Mouse (Mus musculus): Measurements from ENCODE around the gene Zc3h7b. TPM values are rescaled to one million over a fixed set of nuclear protein-coding genes. Genes with fewer than 3 reads are reported as not detected.

Zc3h7b gene
- polyA plus RNA-seq, 1 experiment from 2014 or later = 63.8 TPM

DNA sequence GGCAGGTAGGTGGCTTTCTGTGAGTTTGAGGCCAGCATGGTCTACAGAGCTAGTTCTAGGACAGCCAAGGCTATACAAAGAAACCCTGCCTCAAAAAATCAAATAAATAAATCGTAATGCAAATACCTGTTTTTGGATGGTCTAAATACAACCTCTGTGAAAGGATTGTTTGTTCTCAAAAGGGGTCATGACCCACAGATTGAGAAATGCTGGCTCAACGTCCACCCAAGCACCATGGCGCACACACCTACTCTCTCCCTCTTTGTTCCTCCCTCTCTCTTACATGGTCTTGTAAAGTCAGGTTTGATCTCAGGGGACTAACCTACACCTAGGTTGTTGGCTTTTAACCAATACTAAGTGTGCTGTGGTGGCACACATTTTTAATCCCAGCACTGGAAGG, 77.8 kb downstream of the Zc3h7b start:
- no peak for ATAC-seq (ENCODE audit: low FRiP score, low TSS enrichment)
- Histone ChIP-seq H3K4me3 (replicated peaks; ENCODE audit: low read depth, low read length) (no peak overlapping the region), H3K36me3 (ENCODE audit: control insufficient read depth, insufficient read depth, low read length) (peaks cover 83% of the 10 kb centered on the region), H3K9ac (replicated peaks; ENCODE audit: low read length) (no peak overlapping the region), H3K27me3 (ENCODE audit: control insufficient read depth, insufficient read depth, low read length) (no peaks in the 10 kb centered on the region), H3K9me3 (ENCODE audit: control insufficient read depth, low read length) (no peaks in the 10 kb centered on the region), H3K27ac (replicated peaks; ENCODE audit: low read depth, low read length) (no peak overlapping the region), H3K4me1 (ENCODE audit: control insufficient read depth, insufficient read depth, low read length) (no peaks in the 10 kb centered on the region), H3K4me2 (ENCODE audit: low read length) (no peak overlapping the region)
- DNase-seq = no peak
- WGBS = 90% methylated on average over 3 of the region's 3 CpGs

DNA sequence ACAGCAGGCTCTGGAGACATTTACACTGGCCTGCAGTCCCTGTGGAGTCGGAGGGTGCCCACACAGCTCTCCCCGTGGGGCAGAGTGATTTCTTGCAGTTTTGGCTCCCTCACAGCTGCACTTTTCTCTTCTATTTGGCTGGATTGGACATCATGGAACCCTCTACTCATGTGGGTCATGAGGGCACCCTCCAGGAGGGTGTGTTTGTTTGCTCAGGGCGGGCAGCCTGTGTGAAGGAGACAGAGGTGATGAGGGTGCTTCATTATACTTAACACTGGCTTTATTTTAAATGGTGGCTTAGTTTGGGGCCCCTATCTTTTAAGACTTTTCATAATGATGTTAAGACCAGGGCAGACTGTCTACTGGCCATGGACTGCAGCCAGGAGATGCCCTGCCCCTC, 80.0 kb downstream of the Zc3h7b start:
- H3K36me3 ChIP-seq (ENCODE audit: control insufficient read depth, insufficient read depth, low read length) = peaks cover 74% of the 10 kb centered on the region
- H3K27ac ChIP-seq (replicated peaks; ENCODE audit: low read depth, low read length) = no peak overlapping the region
- DNase-seq (no peak), ATAC-seq (ENCODE audit: low FRiP score, low TSS enrichment) (no peak)
- H3K4me1 ChIP-seq (ENCODE audit: control insufficient read depth, insufficient read depth, low read length) = no peaks in the 10 kb centered on the region
- no peak overlapping the region for H3K4me2 ChIP-seq (ENCODE audit: low read length)
- H3K27me3 ChIP-seq (ENCODE audit: control insufficient read depth, insufficient read depth, low read length) = no peaks in the 10 kb centered on the region
- no peak overlapping the region for H3K4me3 ChIP-seq (replicated peaks; ENCODE audit: low read depth, low read length)
- H3K9ac ChIP-seq (replicated peaks; ENCODE audit: low read length) = no peak overlapping the region
- WGBS = 92% methylated on average over 3 of the region's 3 CpGs
- H3K9me3 ChIP-seq (ENCODE audit: control insufficient read depth, low read length) = no peaks in the 10 kb centered on the region

DNA sequence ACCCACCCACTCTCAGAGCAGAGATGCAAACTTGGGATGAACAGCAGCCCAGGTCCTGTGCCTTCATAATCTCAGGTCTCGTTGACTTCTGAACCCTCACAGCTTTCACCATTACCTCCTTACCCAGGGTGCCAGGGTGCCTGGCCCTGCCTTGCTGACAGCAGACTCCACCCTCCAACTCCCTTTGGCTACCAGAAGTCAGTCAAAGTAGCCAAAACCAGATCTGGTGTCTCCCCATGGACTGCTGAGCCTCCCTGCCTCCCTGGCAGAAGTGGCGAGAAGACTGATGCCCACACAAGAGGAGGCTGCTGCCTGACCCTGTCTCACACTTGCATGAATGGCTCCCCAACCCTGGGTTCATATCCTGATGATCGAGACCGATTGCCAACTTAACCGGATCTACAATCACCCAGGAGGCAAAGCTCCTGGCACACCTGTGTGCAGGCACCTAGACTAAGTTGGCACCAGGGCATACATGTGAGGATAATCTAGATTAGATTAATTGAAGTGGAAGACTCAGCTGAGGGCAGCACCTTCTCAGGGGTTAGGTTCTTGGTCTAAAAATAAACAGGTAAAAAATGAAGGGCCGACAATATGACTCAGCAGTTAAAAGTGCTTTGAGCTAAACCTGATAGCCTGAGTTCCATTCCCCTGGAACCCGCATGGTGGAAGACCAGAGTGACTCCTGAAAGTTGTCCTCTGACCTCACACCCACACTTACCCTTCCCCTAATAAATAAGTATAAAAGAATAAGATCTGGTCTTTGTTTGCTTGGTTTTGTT, 83.8 kb downstream of the Zc3h7b start:
- 88% methylated on average over 7 of the region's 7 CpGs for WGBS

DNA sequence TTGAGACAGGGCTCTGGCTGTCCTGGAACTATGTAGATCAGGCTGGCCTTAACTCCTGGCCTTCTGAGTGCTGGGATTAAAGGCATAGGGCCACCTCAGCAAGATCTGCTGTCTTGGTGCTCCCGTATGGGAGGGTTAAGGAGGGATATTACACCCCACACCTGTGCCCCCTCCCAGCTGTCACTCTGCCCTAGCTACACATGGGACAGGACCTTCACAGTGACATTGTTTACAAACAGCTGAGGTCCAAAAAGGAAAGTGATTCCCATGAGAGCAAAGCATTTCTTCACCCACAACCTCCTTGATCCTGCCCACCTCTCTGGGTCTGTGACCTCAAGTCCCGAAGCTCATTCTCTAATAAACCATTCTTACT, 84.3 kb downstream of the Zc3h7b start:
- no peak overlapping the region for H3K9ac ChIP-seq (replicated peaks; ENCODE audit: low read length)
- peaks cover 3% of the 10 kb centered on the region; the same call in 1 of the 2 replicates for H3K4me1 ChIP-seq (ENCODE audit: control insufficient read depth, insufficient read depth, low read length)
- ATAC-seq (ENCODE audit: low FRiP score, low TSS enrichment) (no peak), DNase-seq (no peak)
- WGBS = 74% methylated on average over 2 of the region's 2 CpGs
- no peaks in the 10 kb centered on the region for H3K27me3 ChIP-seq (ENCODE audit: control insufficient read depth, insufficient read depth, low read length)
- H3K4me3 ChIP-seq (replicated peaks; ENCODE audit: low read depth, low read length) = no peak overlapping the region
- H3K4me2 ChIP-seq (ENCODE audit: low read length) = no peak overlapping the region
- H3K9me3 ChIP-seq (ENCODE audit: control insufficient read depth, low read length) = no peaks in the 10 kb centered on the region
- peaks cover 33% of the 10 kb centered on the region for H3K36me3 ChIP-seq (ENCODE audit: control insufficient read depth, insufficient read depth, low read length)
- H3K27ac ChIP-seq (replicated peaks; ENCODE audit: low read depth, low read length) = no peak overlapping the region

More for the DNA sequence above, 83.8 kb downstream of the Zc3h7b start:
- ATAC-seq (ENCODE audit: low FRiP score, low TSS enrichment) (no peak), DNase-seq (no peak)
- no peak overlapping the region for H3K27ac ChIP-seq (replicated peaks; ENCODE audit: low read depth, low read length)
- H3K9ac ChIP-seq (replicated peaks; ENCODE audit: low read length) = no peak overlapping the region
- peaks cover 3% of the 10 kb centered on the region; the same call in 1 of the 2 replicates for H3K4me1 ChIP-seq (ENCODE audit: control insufficient read depth, insufficient read depth, low read length)
- H3K4me3 ChIP-seq (replicated peaks; ENCODE audit: low read depth, low read length) = no peak overlapping the region
- H3K4me2 ChIP-seq (ENCODE audit: low read length) = no peak overlapping the region
- H3K9me3 ChIP-seq (ENCODE audit: control insufficient read depth, low read length) = no peaks in the 10 kb centered on the region
- H3K27me3 ChIP-seq (ENCODE audit: control insufficient read depth, insufficient read depth, low read length) = no peaks in the 10 kb centered on the region
- peaks cover 39% of the 10 kb centered on the region for H3K36me3 ChIP-seq (ENCODE audit: control insufficient read depth, insufficient read depth, low read length)

DNA sequence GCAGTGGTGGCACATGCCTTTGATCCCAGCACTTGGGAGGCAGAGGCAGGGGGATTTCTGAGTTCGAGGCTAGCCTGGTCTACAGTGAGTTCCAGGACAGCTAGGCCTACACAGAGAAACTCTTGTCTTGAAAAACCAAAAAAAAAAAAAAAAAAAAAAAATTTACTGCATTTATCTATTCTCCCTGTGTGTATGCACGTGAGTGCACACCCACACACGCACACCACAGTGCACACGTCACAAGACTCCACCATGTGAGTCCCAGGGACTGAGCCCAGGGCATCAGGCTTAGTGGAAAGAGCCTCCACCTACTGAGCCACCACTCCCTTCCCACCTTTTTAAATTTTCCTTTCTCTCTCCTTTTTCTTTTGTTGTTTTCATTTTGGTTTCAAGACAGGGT, 85.7 kb downstream of the Zc3h7b start:
- Histone ChIP-seq H3K27ac (replicated peaks; ENCODE audit: low read depth, low read length) (no peak overlapping the region), H3K4me1 (ENCODE audit: control insufficient read depth, insufficient read depth, low read length) (peaks cover 3% of the 10 kb centered on the region; the same call in 1 of the 2 replicates), H3K4me2 (ENCODE audit: low read length) (no peak overlapping the region), H3K36me3 (ENCODE audit: control insufficient read depth, insufficient read depth, low read length) (peaks cover 20% of the 10 kb centered on the region), H3K4me3 (replicated peaks; ENCODE audit: low read depth, low read length) (no peak overlapping the region), H3K9ac (replicated peaks; ENCODE audit: low read length) (no peak overlapping the region), H3K27me3 (ENCODE audit: control insufficient read depth, insufficient read depth, low read length) (0 out of 2 replicates have a peak, but pooled peaks cover 2% of the 10 kb centered on the region), H3K9me3 (ENCODE audit: control insufficient read depth, low read length) (no peaks in the 10 kb centered on the region)
- 90% methylated on average over 4 of the region's 4 CpGs for WGBS
- DNase-seq (no peak), ATAC-seq (ENCODE audit: low FRiP score, low TSS enrichment) (no peak)

DNA sequence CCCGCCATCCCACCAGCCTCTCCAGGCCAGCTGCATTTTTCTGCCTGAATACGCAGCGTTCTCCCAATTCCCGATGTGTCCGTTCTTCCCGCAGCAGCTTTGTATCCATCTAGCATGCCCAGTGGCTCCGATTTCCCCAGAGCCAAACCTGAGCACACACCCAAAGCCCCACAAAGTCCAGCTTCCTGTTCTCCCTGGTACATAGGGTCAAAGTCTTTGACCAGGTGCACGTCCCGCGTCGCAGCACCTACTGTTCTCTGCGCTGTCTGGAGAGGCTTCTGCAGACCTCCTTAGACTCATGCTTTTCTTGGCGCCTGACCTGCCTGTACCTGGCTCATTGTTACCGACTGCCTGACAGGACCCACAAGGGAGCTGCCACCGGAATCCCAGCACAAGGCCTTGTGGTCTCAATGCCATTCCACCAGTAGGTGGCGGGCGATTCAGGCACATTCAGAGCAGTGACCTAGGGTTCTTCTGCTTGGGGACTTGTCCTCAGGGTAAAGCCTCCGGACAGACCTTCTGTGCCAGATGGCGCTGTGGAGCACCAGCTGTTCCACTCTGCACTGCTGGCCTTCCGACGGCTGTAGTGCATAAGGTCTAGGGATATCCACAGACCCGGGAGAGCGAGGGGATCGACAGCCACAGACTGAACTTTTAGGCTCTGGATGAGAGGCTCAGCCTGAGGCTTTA, 86.4 kb downstream of the Zc3h7b start:
- peak; percentile 73 for ATAC-seq (ENCODE audit: low FRiP score, low TSS enrichment)
- DNase-seq = peak; percentile 92
- H3K9ac ChIP-seq (replicated peaks; ENCODE audit: low read length) = peak overlapping the region; percentile 31; the same call in 1 of the 2 replicates
- no peaks in the 10 kb centered on the region for H3K9me3 ChIP-seq (ENCODE audit: control insufficient read depth, low read length)
- H3K4me1 ChIP-seq (ENCODE audit: control insufficient read depth, insufficient read depth, low read length) = peaks cover 5% of the 10 kb centered on the region; the same call in 1 of the 2 replicates
- H3K27me3 ChIP-seq (ENCODE audit: control insufficient read depth, insufficient read depth, low read length) = 0 out of 2 replicates have a peak, but pooled peaks cover 5% of the 10 kb centered on the region
- 16% methylated on average over 24 of the region's 24 CpGs for WGBS
- peaks cover 12% of the 10 kb centered on the region for H3K36me3 ChIP-seq (ENCODE audit: control insufficient read depth, insufficient read depth, low read length)
- H3K4me3 ChIP-seq (replicated peaks; ENCODE audit: low read depth, low read length) = no peak overlapping the region
- peak overlapping the region; percentile 24; the same call in 1 of the 2 replicates for H3K4me2 ChIP-seq (ENCODE audit: low read length)
- H3K27ac ChIP-seq (replicated peaks; ENCODE audit: low read depth, low read length) = peak overlapping the region; percentile 26; the same call in 1 of the 2 replicates

DNA sequence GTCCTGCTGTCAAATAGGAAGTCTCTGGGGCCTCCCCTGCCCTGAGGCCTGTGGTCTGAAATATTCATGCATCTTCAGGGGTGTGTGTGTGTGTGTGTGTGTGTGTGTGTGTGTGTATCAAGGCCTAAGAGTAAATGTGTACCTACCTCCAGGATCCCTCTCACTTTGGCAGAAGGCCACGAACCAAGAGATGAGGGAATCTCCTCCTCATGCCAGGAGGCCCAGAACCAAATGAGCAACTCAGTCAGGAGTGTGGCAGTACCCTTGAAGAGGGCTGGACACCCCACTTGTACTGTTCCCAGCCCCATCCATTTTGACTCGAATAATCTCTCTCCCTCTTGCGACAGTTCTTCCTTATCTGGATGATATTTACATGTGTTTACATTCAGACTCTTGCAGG, 87.4 kb downstream of the Zc3h7b start:
- H3K9ac ChIP-seq (replicated peaks; ENCODE audit: low read length) = no peak overlapping the region
- H3K4me2 ChIP-seq (ENCODE audit: low read length) = no peak overlapping the region
- no peak overlapping the region for H3K27ac ChIP-seq (replicated peaks; ENCODE audit: low read depth, low read length)
- 0 out of 2 replicates have a peak, but pooled peaks cover 5% of the 10 kb centered on the region for H3K27me3 ChIP-seq (ENCODE audit: control insufficient read depth, insufficient read depth, low read length)
- no peak overlapping the region for H3K4me3 ChIP-seq (replicated peaks; ENCODE audit: low read depth, low read length)
- 94% methylated on average over 3 of the region's 3 CpGs for WGBS
- no peaks in the 10 kb centered on the region for H3K9me3 ChIP-seq (ENCODE audit: control insufficient read depth, low read length)
- DNase-seq = no peak
- H3K36me3 ChIP-seq (ENCODE audit: control insufficient read depth, insufficient read depth, low read length) = peaks cover 9% of the 10 kb centered on the region
- no peak for ATAC-seq (ENCODE audit: low FRiP score, low TSS enrichment)
- peaks cover 7% of the 10 kb centered on the region; the same call in 1 of the 2 replicates for H3K4me1 ChIP-seq (ENCODE audit: control insufficient read depth, insufficient read depth, low read length)

DNA sequence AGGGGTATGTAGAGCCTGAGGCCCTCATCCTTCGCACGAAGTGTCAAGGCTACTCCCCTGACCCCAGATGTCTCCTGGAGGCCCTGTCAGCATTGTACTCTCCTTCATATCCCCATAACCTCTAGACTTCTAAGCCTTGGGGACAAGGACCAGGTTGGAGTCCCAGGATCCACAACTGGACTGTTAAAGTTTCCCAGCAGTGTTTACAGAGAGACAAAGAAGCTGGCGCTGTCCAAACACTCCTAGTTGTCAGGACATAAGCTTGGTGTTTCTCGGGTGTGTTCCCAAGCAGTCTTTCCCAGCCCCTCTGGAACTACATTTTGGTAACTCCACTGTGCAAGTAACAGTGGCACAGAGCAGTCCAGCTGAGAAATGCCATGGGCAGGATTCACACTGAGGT, 88.6 kb downstream of the Zc3h7b start:
- DNase-seq = no peak
- no peaks in the 10 kb centered on the region for H3K9me3 ChIP-seq (ENCODE audit: control insufficient read depth, low read length)
- no peak for ATAC-seq (ENCODE audit: low FRiP score, low TSS enrichment)
- H3K4me1 ChIP-seq (ENCODE audit: control insufficient read depth, insufficient read depth, low read length) = peaks cover 7% of the 10 kb centered on the region; the same call in 1 of the 2 replicates
- peaks cover 3% of the 10 kb centered on the region for H3K36me3 ChIP-seq (ENCODE audit: control insufficient read depth, insufficient read depth, low read length)
- H3K4me3 ChIP-seq (replicated peaks; ENCODE audit: low read depth, low read length) = no peak overlapping the region
- H3K4me2 ChIP-seq (ENCODE audit: low read length) = no peak overlapping the region
- no peak overlapping the region for H3K27ac ChIP-seq (replicated peaks; ENCODE audit: low read depth, low read length)
- 0 out of 2 replicates have a peak, but pooled peaks cover 5% of the 10 kb centered on the region for H3K27me3 ChIP-seq (ENCODE audit: control insufficient read depth, insufficient read depth, low read length)
- no peak overlapping the region for H3K9ac ChIP-seq (replicated peaks; ENCODE audit: low read length)
- 77% methylated on average over 4 of the region's 4 CpGs for WGBS

Data from midbrain, embryonic 14.5 days (tissue).